Mouse (Mus musculus): Measurements from ENCODE around the gene Ttyh2.

Ttyh2 gene

GRCm38 (mm10) chr11:114675341-114675825 lies at the start of gene Ttyh2:
Gene Ttyh2 (plus strand): TSS chr11:114675431.
- peak; percentile 84 for DNase-seq

- DNase-seq, result no peak
These were observed 49.0 kb upstream of the Ttyh2 start for GRCm38 (mm10) chr11:114626071-114626690.

- DNase-seq, result no peak
These were observed 48.2 kb upstream of the Ttyh2 start for GRCm38 (mm10) chr11:114627036-114627435.

GRCm38 (mm10) chr11:114628032-114628431 lies 47.2 kb upstream of the Ttyh2 start:
- DNase-seq, result no peak

- DNase-seq, result no peak
These were observed 45.2 kb upstream of the Ttyh2 start for GRCm38 (mm10) chr11:114630044-114630443.

GRCm38 (mm10) chr11:114632266-114632665 lies 43.0 kb upstream of the Ttyh2 start:
- no peak for DNase-seq

- peak; percentile 92 for DNase-seq
These were observed 38.9 kb upstream of the Ttyh2 start for GRCm38 (mm10) chr11:114636292-114636691.

- DNase-seq, result peak; percentile 44
These were observed 38.3 kb upstream of the Ttyh2 start for GRCm38 (mm10) chr11:114636727-114637505.

- no peak for DNase-seq
These were observed 36.5 kb upstream of the Ttyh2 start for GRCm38 (mm10) chr11:114638647-114639290.

GRCm38 (mm10) chr11:114639681-114640103 lies 35.5 kb upstream of the Ttyh2 start:
- no peak for DNase-seq

- DNase-seq, result no peak
These were observed 34.6 kb upstream of the Ttyh2 start for GRCm38 (mm10) chr11:114640658-114641057.

- DNase-seq, result no peak
These were observed 34.1 kb upstream of the Ttyh2 start for GRCm38 (mm10) chr11:114641136-114641535.

GRCm38 (mm10) chr11:114642184-114642583 lies 33.0 kb upstream of the Ttyh2 start:
- no peak for DNase-seq

GRCm38 (mm10) chr11:114642926-114643325 lies 32.3 kb upstream of the Ttyh2 start:
- no peak for DNase-seq

- no peak for DNase-seq
These were observed 31.1 kb upstream of the Ttyh2 start for GRCm38 (mm10) chr11:114644122-114644521.

- no peak for DNase-seq
These were observed 25.7 kb upstream of the Ttyh2 start for GRCm38 (mm10) chr11:114649510-114649909.

GRCm38 (mm10) chr11:114652531-114652930 lies 22.7 kb upstream of the Ttyh2 start:
- no peak for DNase-seq

GRCm38 (mm10) chr11:114653664-114654063 lies 21.6 kb upstream of the Ttyh2 start:
- no peak for DNase-seq

GRCm38 (mm10) chr11:114654552-114654951 lies 20.7 kb upstream of the Ttyh2 start:
- no peak for DNase-seq

- DNase-seq, result no peak
These were observed 19.8 kb upstream of the Ttyh2 start for GRCm38 (mm10) chr11:114655350-114656008.

- DNase-seq, result no peak
These were observed 18.1 kb upstream of the Ttyh2 start for GRCm38 (mm10) chr11:114656994-114657644.

- peak; percentile 72 for DNase-seq
These were observed 17.5 kb upstream of the Ttyh2 start for GRCm38 (mm10) chr11:114657737-114658136.

- DNase-seq, result no peak
These were observed 13.1 kb upstream of the Ttyh2 start for GRCm38 (mm10) chr11:114662161-114662560.

All from cerebellum, adult 9-10 months (tissue).